ENCODE assay signal across 8 mouse cellular contexts in the genomic region with DNA sequence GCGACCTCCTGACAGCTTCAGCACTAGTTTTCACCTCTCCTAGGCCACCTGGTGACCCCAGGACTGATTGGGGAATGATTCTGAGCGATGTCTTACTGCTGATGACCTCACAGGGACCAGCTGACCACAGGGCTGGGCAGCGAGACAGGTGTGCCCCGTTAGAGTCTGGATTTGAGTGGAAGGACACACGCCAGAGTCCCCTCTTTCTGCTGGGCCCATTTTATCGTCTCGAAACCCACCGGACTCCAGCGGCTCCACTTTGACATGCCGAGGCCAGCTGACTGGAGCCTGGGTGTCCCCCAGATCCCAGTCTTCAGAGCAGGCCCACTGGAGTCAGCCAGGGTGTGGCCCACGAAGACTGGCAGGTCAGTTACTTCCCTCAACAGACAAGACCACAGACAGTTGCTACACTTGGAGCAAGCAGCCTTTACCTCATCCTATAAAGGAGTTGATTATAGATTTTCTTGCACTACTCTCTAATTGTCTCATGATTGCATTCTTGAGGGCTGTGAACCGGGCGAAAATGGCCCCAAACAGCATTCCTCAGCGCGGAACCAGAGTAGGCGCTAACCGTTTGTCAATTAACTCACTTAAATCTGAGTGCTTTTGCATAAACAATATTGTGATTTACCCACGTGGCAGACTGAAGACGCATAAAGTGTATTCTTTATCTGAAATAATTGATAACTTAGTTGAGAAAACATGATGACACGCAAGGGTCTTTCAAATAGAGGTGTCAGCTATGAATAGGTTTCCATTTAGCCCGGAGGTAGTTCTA. TPM values are rescaled to one million over a fixed set of nuclear protein-coding genes. Genes with fewer than 3 reads are reported as not detected.
A peak's percentile ranks its signal among the peaks of the same experiment; 100 is the strongest.
DNase-seq lines count a peak whose midpoint lies in the region; ATAC-seq lines count a peak whose summit lies in the region.

No protein-coding gene starts in this region.

- peak overlapping the region; percentile 82 for H3K9ac ChIP-seq in heart, embryonic 16.5 days (ENCODE audit: low read length)
- peak overlapping the region; percentile 82 for H3K9ac ChIP-seq in liver, embryonic 16.5 days (ENCODE audit: low read depth, low read length)
- H3K9ac ChIP-seq in stomach, embryonic 16.5 days (ENCODE audit: low read length), result peak overlapping the region; percentile 89

- no peaks in the 10 kb centered on the region for H3K27me3 ChIP-seq in heart, embryonic 16.5 days (ENCODE audit: control insufficient read depth, insufficient read depth, low read length)
- H3K27me3 ChIP-seq in liver, embryonic 16.5 days (ENCODE audit: control insufficient read depth, insufficient read depth, low read depth, low read length), result no peaks in the 10 kb centered on the region
- H3K27me3 ChIP-seq in stomach, embryonic 16.5 days (ENCODE audit: control insufficient read depth, insufficient read depth, low read length), result no peaks in the 10 kb centered on the region

- peaks cover 33% of the 10 kb centered on the region for H3K4me1 ChIP-seq in heart, embryonic 16.5 days (ENCODE audit: control insufficient read depth, insufficient read depth, low read length)
- peaks cover 37% of the 10 kb centered on the region for H3K4me1 ChIP-seq in liver, embryonic 16.5 days (ENCODE audit: control insufficient read depth, low read depth, low read length)
- H3K4me1 ChIP-seq in stomach, embryonic 16.5 days (ENCODE audit: control insufficient read depth, insufficient read depth, low read length), result peaks cover 40% of the 10 kb centered on the region

- H3K9me3 ChIP-seq in heart, embryonic 16.5 days (replicated peaks; ENCODE audit: control insufficient read depth, low read length), result no peaks in the 10 kb centered on the region
- no peaks in the 10 kb centered on the region for H3K9me3 ChIP-seq in liver, embryonic 16.5 days (replicated peaks; ENCODE audit: control insufficient read depth, low read length)
- H3K9me3 ChIP-seq in stomach, embryonic 16.5 days (replicated peaks; ENCODE audit: control insufficient read depth, low read length), result no peaks in the 10 kb centered on the region

- peaks cover 7% of the 10 kb centered on the region for H3K36me3 ChIP-seq in heart, embryonic 16.5 days (ENCODE audit: control insufficient read depth, insufficient read depth)
- H3K36me3 ChIP-seq in liver, embryonic 16.5 days (ENCODE audit: control insufficient read depth, insufficient read depth), result no peaks in the 10 kb centered on the region
- no peaks in the 10 kb centered on the region for H3K36me3 ChIP-seq in stomach, embryonic 16.5 days (ENCODE audit: control insufficient read depth, insufficient read depth, low read length)

- peak overlapping the region; percentile 92 for H3K4me2 ChIP-seq in heart, embryonic 16.5 days (ENCODE audit: low read depth, low read length)
- H3K4me2 ChIP-seq in liver, embryonic 16.5 days (ENCODE audit: low read depth, low read length), result peak overlapping the region; percentile 89
- H3K4me2 ChIP-seq in stomach, embryonic 16.5 days (ENCODE audit: low read depth, low read length), result peak overlapping the region; percentile 96

- 9% methylated on average over 21 of the region's 21 CpGs for WGBS in heart, embryonic 16.5 days
- 9% methylated on average over 21 of the region's 21 CpGs for WGBS in liver, embryonic 16.5 days (ENCODE audit: insufficient replicate concordance)
- WGBS in stomach, embryonic 16.5 days, result 7% methylated on average over 21 of the region's 21 CpGs

- ATAC-seq in heart, embryonic 16.5 days (replicated peaks; ENCODE audit: extremely low read depth, insufficient read depth, low FRiP score), result peak; percentile 1
- ATAC-seq in liver, embryonic 16.5 days (ENCODE audit: low read depth), result no peak
- no peak for ATAC-seq in stomach, embryonic 16.5 days (ENCODE audit: insufficient read depth, low FRiP score)

- DNase-seq in embryo, embryonic 11 days, result peak; percentile 16
- no peak for DNase-seq in embryo, embryonic 10 days (ENCODE audit: low spot score)
- DNase-seq in spleen, postnatal 10 days (ENCODE audit: low spot score in 2 of 2), result peak; percentile 58 to 68
- DNase-seq in spleen, adult 18-20 months, result no peak
- no peak for DNase-seq in MN1 (ENCODE audit: low spot score)

- peak overlapping the region; percentile 97 for H3K27ac ChIP-seq in heart, embryonic 16.5 days (ENCODE audit: low read length)
- peak overlapping the region; percentile 94 for H3K27ac ChIP-seq in liver, embryonic 16.5 days (ENCODE audit: low read length)
- H3K27ac ChIP-seq in stomach, embryonic 16.5 days (ENCODE audit: low read length), result peak overlapping the region; percentile 99

- peak overlapping the region; percentile 79 for H3K4me3 ChIP-seq in heart, embryonic 16.5 days (ENCODE audit: low read length)
- peak overlapping the region; percentile 74 for H3K4me3 ChIP-seq in liver, embryonic 16.5 days (ENCODE audit: low read depth, low read length)
- H3K4me3 ChIP-seq in stomach, embryonic 16.5 days (replicated peaks; ENCODE audit: low read length), result peak overlapping the region; percentile 87

RNA-seq across cellular contexts. Expression of gene Slc4a2, which starts 0.6 kb away (rescaled TPM):
- 29.2 and 32.5 TPM in 2 replicates for polyA plus RNA-seq in heart, embryonic 16.5 days (2015; fragmentation: Nextera tagmentation; extraction: Ambion mirVana)
- polyA plus RNA-seq in liver, embryonic 16.5 days (2015; fragmentation: Nextera tagmentation; extraction: Ambion mirVana), result 9.5 and 12.6 TPM in 2 replicates
- 46.5 and 51.8 TPM in 2 replicates for polyA plus RNA-seq in stomach, embryonic 16.5 days (2015; fragmentation: Nextera tagmentation; extraction: Ambion mirVana)

RNA-seq across cellular contexts. Expression of gene Cdk5, which starts 0.9 kb away (rescaled TPM):
- 28.5 and 30.4 TPM in 2 replicates for polyA plus RNA-seq in heart, embryonic 16.5 days (2015; fragmentation: Nextera tagmentation; extraction: Ambion mirVana)
- 8.8 and 10.9 TPM in 2 replicates for polyA plus RNA-seq in liver, embryonic 16.5 days (2015; fragmentation: Nextera tagmentation; extraction: Ambion mirVana)
- 44.9 TPM in 2 replicates for polyA plus RNA-seq in stomach, embryonic 16.5 days (2015; fragmentation: Nextera tagmentation; extraction: Ambion mirVana)

RNA-seq across cellular contexts. Expression of gene Asic3, which starts 11.0 kb away (rescaled TPM):
- polyA plus RNA-seq in heart, embryonic 16.5 days (2015; fragmentation: Nextera tagmentation; extraction: Ambion mirVana), result 0.14 TPM in 1 of 2 replicates, not detected in the other
- polyA plus RNA-seq in liver, embryonic 16.5 days (2015; fragmentation: Nextera tagmentation; extraction: Ambion mirVana), result not detected in 2 replicates
- 0.23 and 0.52 TPM in 2 replicates for polyA plus RNA-seq in stomach, embryonic 16.5 days (2015; fragmentation: Nextera tagmentation; extraction: Ambion mirVana)

RNA-seq across cellular contexts. Expression of gene Fastk, which starts 20.9 kb away (rescaled TPM):
- 209 and 225 TPM in 2 replicates for polyA plus RNA-seq in heart, embryonic 16.5 days (2015; fragmentation: Nextera tagmentation; extraction: Ambion mirVana)
- polyA plus RNA-seq in liver, embryonic 16.5 days (2015; fragmentation: Nextera tagmentation; extraction: Ambion mirVana), result 44.9 and 53.4 TPM in 2 replicates
- 93.4 and 94.4 TPM in 2 replicates for polyA plus RNA-seq in stomach, embryonic 16.5 days (2015; fragmentation: Nextera tagmentation; extraction: Ambion mirVana)

RNA-seq across cellular contexts. Expression of gene Tmub1, which starts 23.5 kb away (rescaled TPM):
- 18.4 and 20.3 TPM in 2 replicates for polyA plus RNA-seq in heart, embryonic 16.5 days (2015; fragmentation: Nextera tagmentation; extraction: Ambion mirVana)
- polyA plus RNA-seq in liver, embryonic 16.5 days (2015; fragmentation: Nextera tagmentation; extraction: Ambion mirVana), result 5.5 and 6.1 TPM in 2 replicates
- 23.5 and 27.0 TPM in 2 replicates for polyA plus RNA-seq in stomach, embryonic 16.5 days (2015; fragmentation: Nextera tagmentation; extraction: Ambion mirVana)

Comparison
In these comparisons a context has a peak if more than half of its experiments do, and no peak if none do; other contexts are left out.
1. DNase-seq: peak in embryo, embryonic 11 days (single experiment) and spleen, postnatal 10 days (2 of 2); none in embryo, embryonic 10 days (single experiment), spleen, adult 18-20 months (0 of 2) and MN1 (single experiment).
2. Peak in every context shown above with its lines, with median percentiles within 50 percentile points of each other: H3K27ac ChIP-seq, H3K4me2 ChIP-seq, H3K4me3 ChIP-seq and H3K9ac ChIP-seq.